Mouse (Mus musculus) CH12.LX (cell line): ENCODE data around the gene Odf4. TPM values are rescaled to one million over a fixed set of nuclear protein-coding genes. Genes with fewer than 3 reads are reported as not detected.

Source experiments
- DNase-seq: peaks from one replicate; pipeline ENCODE4 v3.0.0-alpha.2; 2013; ENCODE audit errors: extremely low read depth
- H3K27ac ChIP-seq: 2 replicates; pipeline ENCODE4 v1.5.1; 2012; ENCODE audit warnings: low read depth, mild to moderate bottlenecking, control low read depth, moderate library complexity; ENCODE audit not compliant: insufficient read depth
- H3K27me3 ChIP-seq: replicated peaks from 2 replicates; pipeline ENCODE3; 2012; ENCODE audit warnings: inconsistent platforms
- H3K36me3 ChIP-seq, 2 experiments: replicated peaks in 1 of 2; 2 replicates each; pipeline versions ENCODE3 to v1.6.1; 2012; ENCODE audit warnings: inconsistent platforms in 1 of 2, low read length in 1 of 2, mild to moderate bottlenecking in 1 of 2, mixed read lengths in 1 of 2, moderate library complexity in 1 of 2; ENCODE audit not compliant: control insufficient read depth in 1 of 2, insufficient read depth in 1 of 2
- H3K4me1 ChIP-seq, 2 experiments: 2 replicates each; pipeline ENCODE4 v1.6.1; 2012; ENCODE audit warnings: inconsistent platforms in 1 of 2, moderate library complexity in 1 of 2; ENCODE audit not compliant: insufficient read depth in 2 of 2, control insufficient read depth in 1 of 2
- H3K4me2 ChIP-seq: 2 replicates; pipeline ENCODE4 v1.6.1; 2012; ENCODE audit warnings: low read depth, mild to moderate bottlenecking, control low read depth; ENCODE audit not compliant: poor library complexity, insufficient read depth, severe bottlenecking
- H3K4me3 ChIP-seq, 3 experiments: fragments of 150-350 bp in 1 of 3; sonication (generic) in 1 of 3; replicated peaks in 1 of 3; 2 replicates each; pipeline versions ENCODE3 to v1.5.1; 2011 to 2012; ENCODE audit warnings: low read depth in 2 of 3, low read length in 2 of 3, mild to moderate bottlenecking in 2 of 3, moderate library complexity in 2 of 3, control low read depth in 1 of 3, improper control_type of control experiment in 1 of 3, inconsistent platforms in 1 of 3, mixed read lengths in 1 of 3; ENCODE audit not compliant: poor library complexity in 1 of 3
- H3K79me2 ChIP-seq: replicated peaks from 2 replicates; pipeline ENCODE4 v1.6.1; 2012; ENCODE audit warnings: mild to moderate bottlenecking, moderate library complexity; ENCODE audit not compliant: control insufficient read depth, poor library complexity, insufficient read depth, severe bottlenecking; ENCODE audit errors: extremely low read depth
- H3K9ac ChIP-seq: 2 replicates; pipeline ENCODE4 v1.6.1; 2012; ENCODE audit warnings: low read depth, mild to moderate bottlenecking, control low read depth, moderate library complexity; ENCODE audit not compliant: insufficient read depth
- H3K9me3 ChIP-seq: replicated peaks from 2 replicates; pipeline ENCODE3; 2012; ENCODE audit warnings: low read length, inconsistent platforms, mixed read lengths
- BHLHE40 ChIP-seq: IDR thresholded peaks from 2 replicates; pipeline ENCODE4 v1.6.1; 2011; ENCODE audit warnings: mild to moderate bottlenecking, low read depth, low read length, improper control_type of control experiment
- CHD1 ChIP-seq: IDR thresholded peaks from 2 replicates; pipeline ENCODE4 v1.6.1; 2012; ENCODE audit warnings: low read depth, low read length, improper control_type of control experiment, inconsistent platforms
- EP300 ChIP-seq: IDR thresholded peaks from 2 replicates; pipeline ENCODE4 v1.6.1; 2011; ENCODE audit warnings: low read length, improper control_type of control experiment
- HCFC1 ChIP-seq: IDR thresholded peaks from 2 replicates; pipeline ENCODE4 v1.6.1; 2012; ENCODE audit warnings: low read depth, mild to moderate bottlenecking, inconsistent platforms, low read length, improper control_type of control experiment
- IRF4 ChIP-seq: IDR thresholded peaks from 2 replicates; pipeline ENCODE4 v1.6.1; 2014; ENCODE audit warnings: low read depth, mild to moderate bottlenecking, inconsistent platforms, low read length, improper control_type of control experiment
- JUN ChIP-seq: IDR thresholded peaks from 2 replicates; pipeline ENCODE4 v1.6.1; 2011; ENCODE audit warnings: low read depth, mild to moderate bottlenecking, low read length, improper control_type of control experiment, moderate library complexity; ENCODE audit not compliant: insufficient read depth
- JUND ChIP-seq: conservative IDR thresholded peaks from 2 replicates; pipeline ENCODE4 v1.6.1; 2011; ENCODE audit warnings: low read depth, low read length, improper control_type of control experiment
- MAX ChIP-seq: IDR thresholded peaks from 2 replicates; pipeline ENCODE4 v1.6.1; 2011; ENCODE audit warnings: low read length, improper control_type of control experiment
- MAZ ChIP-seq: IDR thresholded peaks from 2 replicates; pipeline ENCODE4 v1.6.1; 2012; ENCODE audit warnings: low read depth, mild to moderate bottlenecking, inconsistent platforms, low read length, improper control_type of control experiment, moderate library complexity
- MYC ChIP-seq: IDR thresholded peaks from 2 replicates; pipeline ENCODE4 v1.6.1; 2011; ENCODE audit warnings: low read depth, mild to moderate bottlenecking, improper control_type of control experiment, low read length
- NELFE ChIP-seq: IDR thresholded peaks from 2 replicates; pipeline ENCODE4 v1.6.1; 2011; ENCODE audit warnings: low read depth, low read length, improper control_type of control experiment
- NRF1 ChIP-seq: IDR thresholded peaks from 2 replicates; pipeline ENCODE4 v1.6.1; 2014; ENCODE audit warnings: low read depth, mild to moderate bottlenecking, inconsistent platforms, low read length, improper control_type of control experiment, moderate library complexity
- PAX5 ChIP-seq: IDR thresholded peaks from 2 replicates; pipeline ENCODE4 v1.6.1; 2012; ENCODE audit warnings: low read length, inconsistent platforms, mixed read lengths
- POLR2A ChIP-seq: IDR thresholded peaks from 2 replicates; pipeline ENCODE4 v1.6.1; 2011; ENCODE audit warnings: low read depth, mild to moderate bottlenecking, improper control_type of control experiment, low read length
- SIN3A ChIP-seq: IDR thresholded peaks from 2 replicates; pipeline ENCODE4 v1.6.1; 2012; ENCODE audit warnings: low read length, improper control_type of control experiment, inconsistent platforms
- TBP ChIP-seq: conservative IDR thresholded peaks from 2 replicates; pipeline ENCODE4 v1.6.1; 2011; ENCODE audit warnings: low read depth, low read length, improper control_type of control experiment
- UBTF ChIP-seq: IDR thresholded peaks from 2 replicates; pipeline ENCODE4 v1.6.1; 2012; ENCODE audit warnings: low read depth, mild to moderate bottlenecking, inconsistent platforms, low read length, improper control_type of control experiment, moderate library complexity
- USF1 ChIP-seq: IDR thresholded peaks from 2 replicates; pipeline ENCODE4 v1.6.1; 2014; ENCODE audit warnings: low read depth, mild to moderate bottlenecking, inconsistent platforms, low read length, improper control_type of control experiment
- USF2 ChIP-seq: conservative IDR thresholded peaks from 2 replicates; pipeline ENCODE4 v1.6.1; 2011; ENCODE audit warnings: low read depth, low read length, improper control_type of control experiment
- ZC3H11A ChIP-seq: IDR thresholded peaks from 2 replicates; pipeline ENCODE4 v1.6.1; 2012; ENCODE audit warnings: low read depth, mild to moderate bottlenecking, inconsistent platforms, low read length, improper control_type of control experiment
- ZMIZ1 ChIP-seq: IDR thresholded peaks from 2 replicates; pipeline ENCODE4 v1.6.1; 2012; ENCODE audit warnings: low read depth, mild to moderate bottlenecking, inconsistent platforms, low read length, improper control_type of control experiment
- ZNF384 ChIP-seq: IDR thresholded peaks from 2 replicates; pipeline ENCODE4 v1.6.1; 2012; ENCODE audit warnings: low read depth, low read length, improper control_type of control experiment, inconsistent platforms
- dilution Hi-C: fragments of 300-500 bp; cut with MboI; formaldehyde crosslinking; loops from 2 replicates; pipeline ENCODE4 v1.14.3; 2020; ENCODE audit warnings: low sequenced_read_pairs; ENCODE audit not compliant: extremely low pct_unique_long_range_greater_than_20kb, extremely low pct_ligation_motif_present
- in situ Hi-C: fragments of 300-500 bp; cut with MboI; formaldehyde crosslinking; loops from 3 replicates; pipeline ENCODE4 v1.14.3; 2019; ENCODE audit warnings: low sequenced_read_pairs, low pct_ligation_motif_present, low pct_unique_long_range_greater_than_20kb, mixed read lengths
- polyA plus RNA-seq: library from polyadenylated mRNA; unstranded; fragments of >175 nt; gene quantifications from 2 replicates; pipeline ENCODE4 v1.2.1, GENCODE M21; 2012; ENCODE audit warnings: low read depth; ENCODE audit not compliant: insufficient read length
- total RNA-seq, 2 experiments: library from RNA; depleted of rRNA; stranded (reverse); fragments of 300-350 nt in 1 of 2; fragments of >200 nt in 1 of 2; gene quantifications; 2 replicates each; pipeline ENCODE4 v1.2.3; 2012 to 2014

Gene Odf4
- total and polyA plus RNA-seq, 3 experiments = not detected

GRCm38 (mm10) chr11:68900519-68901350 lies 26.1 kb downstream of the Odf4 start:
- TF ChIP-seq MAX (0 out of 2 replicates have a peak, but pooled peaks have one; percentile 13), HCFC1 (no peak), UBTF (0 out of 2 replicates have a peak, but pooled peaks have one; percentile 8)
- H3K9me3 ChIP-seq = peaks cover 5% of the 10 kb centered on the region
- H3K4me3 ChIP-seq = peak overlapping the region; percentile 12 to 92 (median 40)
- H3K4me1 ChIP-seq = peaks cover 5 to 28% of the 10 kb centered on the region in 2 experiments; a peak in 3 of 4 replicates
- peak overlapping the region; percentile 19; the same call in 1 of the 2 replicates for H3K4me2 ChIP-seq
- no peak overlapping the region for H3K27ac ChIP-seq
- H3K27me3 ChIP-seq = peaks cover 18% of the 10 kb centered on the region
- no peak for DNase-seq
- peaks cover 28 to 34% of the 10 kb centered on the region in 2 experiments for H3K36me3 ChIP-seq
- H3K79me2 ChIP-seq = peaks cover 19% of the 10 kb centered on the region
- peak overlapping the region; percentile 4; the same call in 1 of the 2 replicates for H3K9ac ChIP-seq
- in situ Hi-C loops (loop anchor here (5.0 kb wide), 1 partner anchor 72 kb away; no protein-coding TSS in a partner anchor), dilution Hi-C loops (no loop called here)

GRCm38 (mm10) chr11:68899815-68900214 lies 27.1 kb downstream of the Odf4 start:
- Histone ChIP-seq H3K9ac (no peak overlapping the region), H3K27me3 (peaks cover 18% of the 10 kb centered on the region), H3K4me2 (no peak overlapping the region), H3K9me3 (peaks cover 5% of the 10 kb centered on the region), H3K4me3 (no peak overlapping the region), H3K4me1 (peaks cover 5 to 24% of the 10 kb centered on the region in 2 experiments; a peak in 3 of 4 replicates), H3K79me2 (peaks cover 19% of the 10 kb centered on the region), H3K27ac (no peak overlapping the region), H3K36me3 (peaks cover 21 to 26% of the 10 kb centered on the region in 2 experiments)
- TF ChIP-seq USF1 = no peak
- TF ChIP-seq ZC3H11A = no peak
- TF ChIP-seq IRF4 = no peak
- TF ChIP-seq MAX = no peak
- no peak for TF ChIP-seq NRF1
- TF ChIP-seq TBP = no peak
- no peak for TF ChIP-seq MAZ
- TF ChIP-seq HCFC1 = no peak
- no peak for TF ChIP-seq ZNF384
- DNase-seq = no peak
- in situ Hi-C loops (loop anchor here (5.0 kb wide), 1 partner anchor 72 kb away; no protein-coding TSS in a partner anchor), dilution Hi-C loops (no loop called here)

- dilution Hi-C loops (no loop called here), in situ Hi-C loops (no loop called here)
- H3K4me3 ChIP-seq = no peak overlapping the region
- no peak for TF ChIP-seq EP300
- TF ChIP-seq UBTF = no peak
- TF ChIP-seq ZNF384 = no peak
- TF ChIP-seq MYC = no peak
- no peak for TF ChIP-seq PAX5
- no peak for TF ChIP-seq NELFE
- no peak for TF ChIP-seq BHLHE40
- no peak for TF ChIP-seq HCFC1
- TF ChIP-seq USF2 = no peak
- TF ChIP-seq ZMIZ1 = no peak
- no peak for TF ChIP-seq JUND
- no peak for TF ChIP-seq TBP
- TF ChIP-seq IRF4 = no peak
- TF ChIP-seq NRF1 = no peak
- no peak for TF ChIP-seq JUN
- TF ChIP-seq CHD1 = no peak
- TF ChIP-seq SIN3A = no peak
- no peak for TF ChIP-seq POLR2A
- TF ChIP-seq MAX = no peak
- H3K4me2 ChIP-seq = no peak overlapping the region
- H3K36me3 ChIP-seq = peaks cover 11 to 16% of the 10 kb centered on the region in 2 experiments
- no peak for DNase-seq
- peaks cover 5 to 16% of the 10 kb centered on the region in 2 experiments; a peak in 3 of 4 replicates for H3K4me1 ChIP-seq
- H3K79me2 ChIP-seq = peaks cover 19% of the 10 kb centered on the region
- peaks cover 20% of the 10 kb centered on the region for H3K27me3 ChIP-seq
- peaks cover 5% of the 10 kb centered on the region for H3K9me3 ChIP-seq
- no peak overlapping the region for H3K9ac ChIP-seq
- no peak overlapping the region for H3K27ac ChIP-seq
Measured at GRCm38 (mm10) chr11:68898790-68899189, 28.1 kb downstream of the Odf4 start.
